Mouse (Mus musculus): Measurements from ENCODE around the gene Med10. TPM values are rescaled to one million over a fixed set of nuclear protein-coding genes. Genes with fewer than 3 reads are reported as not detected.

The Med10 gene
- total RNA-seq (2021), result 10 to 100 TPM; 25.2 to 31.3 TPM
- long read RNA-seq, experiment 1, transcript Med10-201 (4 exons, 913 nt), result major isoform, 20 of 21 reads
- long read RNA-seq, experiment 1, partial matches to known transcripts, result 0 of 21 reads
- long read RNA-seq, experiment 1, other reads (novel, unspliced or antisense), result 0 of 21 reads
- long read RNA-seq, experiment 2, transcript Med10-201 (4 exons, 913 nt), result major isoform, 22 of 24 reads
- long read RNA-seq, experiment 2, partial matches to known transcripts, result 0 of 24 reads
- long read RNA-seq, experiment 2, other reads (novel, unspliced or antisense), result 0 of 24 reads

- intact Hi-C loops (cut with DNase I), result no loop called here
- DNase-seq, result no peak
Observed at GRCm38 (mm10) chr13:69802095-69802494, at the start of gene Med10. Gene Med10, plus strand, starts transcription at chr13:69802395.

- no peak for DNase-seq
- intact Hi-C loops (cut with DNase I), result no loop called here
Observed at GRCm38 (mm10) chr13:69752875-69753274, 49.3 kb upstream of the Med10 start.

DNA sequence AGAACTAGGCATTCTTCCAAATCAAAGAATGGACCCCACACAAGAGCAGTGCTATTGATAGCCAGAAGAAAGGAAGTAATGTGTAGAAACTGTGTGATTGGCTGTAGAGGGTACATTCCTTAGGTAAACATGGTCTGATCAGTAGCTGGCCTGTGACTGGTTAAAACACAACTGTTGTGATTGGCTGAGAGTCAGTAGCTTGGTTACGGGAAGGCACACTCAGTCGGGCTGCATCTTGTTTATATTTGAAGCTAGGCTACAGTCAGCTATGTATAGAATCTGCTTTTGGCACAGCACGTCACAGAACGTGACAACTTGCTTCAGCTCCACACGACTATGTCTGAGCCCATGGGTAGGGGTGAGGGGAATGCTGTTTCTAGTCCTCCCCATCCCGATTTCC, 43.2 kb upstream of the Med10 start:
- intact Hi-C loops (cut with DNase I), result no loop called here
- no peak for DNase-seq

DNA sequence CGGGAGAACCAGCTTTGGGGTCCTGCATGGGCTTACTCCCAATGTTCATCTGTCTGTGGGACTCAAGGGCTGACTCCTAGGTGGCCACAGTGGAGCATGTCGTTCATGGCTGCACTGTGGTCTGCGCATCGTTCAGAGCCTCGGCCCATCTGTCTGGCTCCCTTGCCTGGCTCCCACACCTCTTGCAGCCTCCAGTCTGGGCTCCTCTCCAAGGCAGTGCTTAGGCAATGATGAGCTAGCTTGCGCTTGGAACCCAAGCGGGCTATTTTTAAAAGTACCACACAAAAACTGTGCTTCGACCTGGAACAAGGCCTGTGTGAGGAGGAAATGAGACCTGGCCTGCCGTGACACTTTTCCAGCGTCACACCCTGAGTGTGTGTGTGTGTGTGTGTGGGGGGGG, 40.8 kb upstream of the Med10 start:
- DNase-seq, result peak; percentile 59 to 71
- intact Hi-C loops (cut with DNase I), result no loop called here

DNA sequence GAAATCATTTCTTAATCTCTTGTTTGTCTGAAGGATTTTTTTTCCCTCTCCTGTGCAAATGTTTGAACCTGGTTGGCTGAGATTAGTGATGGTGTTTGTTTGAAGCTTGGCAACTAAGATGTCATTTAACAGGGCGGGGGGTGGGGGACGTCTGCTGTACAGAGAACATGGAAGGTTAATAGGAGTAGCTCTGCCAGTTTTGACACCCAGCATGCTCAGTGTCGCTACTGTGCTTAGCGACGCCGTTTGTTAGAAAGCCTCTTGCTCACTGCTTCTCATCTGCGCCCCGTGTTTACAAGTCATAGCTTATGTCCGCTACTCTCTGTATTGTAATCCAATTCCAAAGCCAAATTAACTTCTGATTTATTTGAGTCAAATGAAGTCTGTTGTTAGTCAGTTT, 37.5 kb upstream of the Med10 start:
- intact Hi-C loops (cut with DNase I), result no loop called here
- no peak for DNase-seq

DNA sequence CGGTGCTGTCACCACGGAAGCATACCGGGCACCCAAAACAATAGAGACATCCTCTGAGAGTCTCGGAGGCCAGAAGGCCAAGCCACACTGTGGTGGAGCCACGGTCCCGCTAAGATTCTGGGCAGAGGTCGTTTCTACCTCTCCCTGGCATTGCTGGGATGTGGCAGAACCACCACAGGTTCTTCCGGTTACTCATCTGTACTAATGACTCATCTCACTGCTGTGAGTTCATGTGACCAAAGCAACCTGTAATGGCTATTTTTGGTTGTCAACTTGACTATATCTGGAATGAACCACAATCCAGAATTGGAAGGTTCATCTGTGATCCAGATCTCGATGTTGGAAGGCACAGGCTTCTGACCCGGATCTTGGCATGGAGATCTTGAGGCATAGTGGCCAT, 34.0 kb upstream of the Med10 start:
- DNase-seq, result no peak
- intact Hi-C loops (cut with DNase I), result no loop called here

DNA sequence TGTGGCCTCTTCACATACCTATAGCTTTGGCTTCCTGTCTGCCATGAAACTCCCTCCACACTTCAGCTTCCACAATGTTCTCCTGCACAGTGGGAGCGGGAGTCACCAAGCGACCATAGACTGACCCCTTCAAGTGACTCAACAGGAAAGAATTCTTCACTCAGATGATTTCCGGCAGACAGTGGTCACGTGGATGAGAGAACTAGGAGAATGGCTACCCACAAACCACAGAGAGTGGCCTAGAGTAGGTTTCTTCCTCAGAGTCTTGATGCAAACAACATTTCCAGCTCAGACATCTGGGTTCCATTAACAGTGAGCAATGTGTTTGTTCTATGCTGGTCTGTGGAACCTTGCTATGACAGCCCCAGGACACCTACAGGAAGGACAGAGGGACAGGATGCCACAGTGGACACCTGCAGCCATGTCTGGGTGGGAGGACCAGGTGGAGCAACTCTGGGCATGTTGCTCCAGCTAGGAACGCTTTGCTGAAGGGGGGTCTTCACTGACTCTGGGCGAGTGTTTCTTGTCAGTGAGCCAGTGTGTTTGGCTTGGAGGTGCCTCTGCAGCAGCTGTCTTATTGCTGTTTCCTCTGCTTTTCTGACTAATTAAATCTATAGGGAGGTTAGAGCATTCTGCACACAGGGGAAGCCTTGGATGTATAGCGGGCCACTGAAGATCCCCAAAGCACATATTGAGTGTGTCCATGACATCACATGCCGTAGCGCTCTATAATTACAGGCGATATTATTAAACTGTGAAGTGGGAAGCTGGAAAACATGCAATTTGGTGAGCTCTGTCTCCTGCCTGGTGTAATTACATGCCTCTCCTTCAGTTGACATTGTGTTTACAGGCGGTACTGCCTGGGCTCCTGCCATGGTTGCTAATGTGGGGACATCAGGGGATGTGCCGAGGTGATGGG, 31.4 kb upstream of the Med10 start:
- intact Hi-C loops (cut with DNase I), result no loop called here
- DNase-seq, result no peak

DNA sequence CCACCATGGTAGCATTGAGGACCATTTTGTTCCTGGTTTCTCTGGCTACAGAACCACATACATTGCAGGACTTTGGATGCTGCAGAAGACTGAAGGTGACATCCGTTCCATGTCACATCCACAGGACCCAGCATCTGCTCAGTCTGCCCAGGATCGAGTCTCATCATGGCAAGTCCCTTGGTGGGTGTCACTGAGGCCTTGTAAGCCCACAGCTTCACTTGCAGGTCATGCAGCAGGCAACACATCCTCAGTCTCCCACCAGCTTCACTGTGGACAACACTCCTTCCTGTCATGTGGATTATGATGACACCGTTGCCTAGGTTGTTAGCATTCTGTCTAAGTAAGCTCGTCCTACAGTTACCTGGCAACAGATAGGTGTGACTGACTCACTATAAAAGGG, 29.8 kb upstream of the Med10 start:
- intact Hi-C loops (cut with DNase I), result no loop called here
- DNase-seq, result no peak

GRCm38 (mm10) chr13:69778221-69778620, 24.0 kb upstream of the Med10 start:
- DNase-seq, result no peak
- intact Hi-C loops (cut with DNase I), result no loop called here

- no peak for DNase-seq
- intact Hi-C loops (cut with DNase I), result no loop called here
Observed at GRCm38 (mm10) chr13:69788704-69789103, 13.5 kb upstream of the Med10 start.

DNA sequence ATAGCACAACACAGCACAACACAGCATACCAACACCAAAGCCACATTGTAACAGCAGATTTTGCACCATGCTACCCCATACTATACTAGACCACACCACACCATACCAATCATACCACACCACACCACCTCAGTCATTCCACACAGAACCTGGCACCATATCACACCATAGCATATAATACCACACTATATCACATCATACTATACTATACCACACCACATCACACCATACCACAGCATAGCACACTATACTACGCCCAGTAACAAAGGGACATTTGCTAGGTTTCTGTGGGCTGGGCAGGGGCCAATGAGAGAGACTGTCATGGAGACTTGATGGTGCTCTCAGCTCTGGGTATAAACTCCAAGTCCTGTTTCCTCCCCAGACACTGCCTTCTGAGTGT, 10.4 kb upstream of the Med10 start:
- intact Hi-C loops (cut with DNase I), result no loop called here
- DNase-seq, result no peak

- intact Hi-C loops (cut with DNase I), result no loop called here
- no peak for DNase-seq
Observed at GRCm38 (mm10) chr13:69792541-69793009, 9.6 kb upstream of the Med10 start.

DNA sequence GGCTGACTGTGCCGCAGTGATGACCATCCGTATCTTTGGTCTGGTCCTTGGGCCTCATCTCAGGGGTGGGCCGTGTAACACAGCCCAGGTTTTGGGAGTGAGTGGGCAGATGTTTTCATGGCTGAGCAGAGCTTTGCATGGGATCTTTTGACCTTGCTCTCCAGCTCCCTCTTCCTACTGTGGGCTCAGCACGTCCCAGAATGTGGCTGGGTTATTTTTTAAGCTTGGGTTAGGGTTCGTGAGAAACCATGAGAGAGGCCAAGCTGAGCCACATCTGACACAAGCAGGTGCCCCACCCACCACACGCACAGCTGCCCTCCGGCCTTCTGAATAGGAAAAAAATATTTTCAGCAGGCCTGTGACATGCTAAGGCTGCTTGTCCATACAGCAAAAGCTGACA, 7.4 kb upstream of the Med10 start:
- DNase-seq, result no peak
- intact Hi-C loops (cut with DNase I), result no loop called here

DNA sequence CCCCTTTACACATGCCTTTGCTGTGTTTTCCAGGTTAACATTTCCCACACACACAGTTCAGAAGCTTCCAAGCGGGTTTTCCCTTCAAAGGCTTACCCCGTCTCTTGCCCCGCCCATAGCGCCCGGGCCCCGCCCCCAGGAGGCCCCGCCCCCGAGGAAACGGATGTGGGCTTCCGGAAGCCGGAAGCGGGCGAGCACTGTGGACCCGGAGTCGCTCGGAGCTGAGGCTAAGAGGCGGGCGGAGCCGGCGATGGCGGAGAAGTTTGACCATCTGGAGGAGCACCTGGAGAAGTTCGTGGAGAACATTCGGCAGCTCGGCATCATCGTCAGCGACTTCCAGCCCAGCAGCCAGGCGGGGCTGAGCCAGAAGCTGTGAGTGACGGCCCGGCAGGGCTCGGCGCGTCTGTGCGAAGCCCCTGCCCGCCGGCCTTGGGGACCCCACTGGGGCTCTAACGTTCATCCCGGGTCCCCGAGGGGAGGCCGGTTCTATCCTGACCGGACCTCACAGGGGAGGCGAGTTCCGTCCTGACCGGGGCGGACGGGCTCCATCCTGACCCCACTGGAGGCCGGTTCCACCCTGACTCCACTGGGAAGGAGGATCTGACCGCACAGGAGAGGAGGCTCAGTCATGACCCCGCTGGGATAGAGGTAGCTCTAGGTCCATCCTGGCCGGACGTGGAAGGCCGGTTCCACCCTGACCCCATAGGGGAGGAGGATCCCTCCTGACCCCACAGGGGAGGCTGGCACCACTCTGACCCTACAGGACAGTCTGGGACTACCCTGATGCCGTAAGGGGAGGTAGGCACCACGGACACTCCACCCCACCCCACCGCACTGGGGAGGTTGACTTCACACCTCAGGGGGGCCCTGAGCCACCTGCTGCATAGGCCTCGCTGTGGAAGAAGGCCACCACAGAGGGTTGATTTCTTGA, 7.8 kb downstream of the Med10 start:
- DNase-seq, result peak; percentile 86 to 90
- intact Hi-C loops (cut with DNase I), result no loop called here

GRCm38 (mm10) chr13:69810936-69811680, 8.9 kb downstream of the Med10 start:
- intact Hi-C loops (cut with DNase I), result no loop called here
- no peak for DNase-seq

DNA sequence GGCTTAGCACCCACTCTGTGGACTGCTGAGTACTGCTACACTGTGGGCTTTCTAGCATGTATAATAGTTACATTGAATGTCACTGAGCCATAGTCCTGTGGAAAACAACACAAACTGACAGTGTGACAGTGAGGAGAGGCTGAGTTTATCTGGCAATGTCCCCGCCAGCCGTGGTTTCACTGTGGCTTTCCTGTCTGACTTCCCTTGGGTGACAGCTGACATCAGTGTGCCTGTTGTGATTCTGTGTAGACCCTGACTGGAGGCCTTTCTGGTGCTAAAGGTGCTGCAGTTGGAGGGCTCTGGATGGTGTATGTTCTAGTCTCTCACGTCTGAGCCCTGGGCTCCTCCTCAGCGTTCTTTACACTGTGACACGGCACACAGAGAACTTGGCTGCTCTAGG, 11.7 kb downstream of the Med10 start:
- intact Hi-C loops (cut with DNase I), result no loop called here
- DNase-seq, result no peak

DNA sequence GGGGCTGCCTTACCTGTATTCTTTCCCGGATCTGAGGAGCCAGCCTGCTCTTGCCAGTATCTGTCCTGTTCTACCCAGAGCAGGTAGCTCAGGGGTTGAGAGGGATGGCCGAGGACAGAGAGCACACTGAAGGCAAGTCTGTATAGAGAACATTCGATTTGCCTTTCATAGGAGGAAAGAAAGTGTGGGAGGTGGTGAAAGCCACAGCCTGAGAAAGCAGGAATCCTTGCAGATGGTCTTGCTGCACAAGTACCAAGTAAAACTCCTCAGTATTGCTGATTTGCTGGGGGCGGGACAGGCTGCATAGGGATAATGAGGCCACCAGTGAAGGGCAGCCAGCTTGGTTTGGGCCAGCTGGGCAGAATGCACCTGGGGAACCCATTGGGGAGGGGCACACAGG, 16.1 kb downstream of the Med10 start:
- intact Hi-C loops (cut with DNase I), result no loop called here

DNA sequence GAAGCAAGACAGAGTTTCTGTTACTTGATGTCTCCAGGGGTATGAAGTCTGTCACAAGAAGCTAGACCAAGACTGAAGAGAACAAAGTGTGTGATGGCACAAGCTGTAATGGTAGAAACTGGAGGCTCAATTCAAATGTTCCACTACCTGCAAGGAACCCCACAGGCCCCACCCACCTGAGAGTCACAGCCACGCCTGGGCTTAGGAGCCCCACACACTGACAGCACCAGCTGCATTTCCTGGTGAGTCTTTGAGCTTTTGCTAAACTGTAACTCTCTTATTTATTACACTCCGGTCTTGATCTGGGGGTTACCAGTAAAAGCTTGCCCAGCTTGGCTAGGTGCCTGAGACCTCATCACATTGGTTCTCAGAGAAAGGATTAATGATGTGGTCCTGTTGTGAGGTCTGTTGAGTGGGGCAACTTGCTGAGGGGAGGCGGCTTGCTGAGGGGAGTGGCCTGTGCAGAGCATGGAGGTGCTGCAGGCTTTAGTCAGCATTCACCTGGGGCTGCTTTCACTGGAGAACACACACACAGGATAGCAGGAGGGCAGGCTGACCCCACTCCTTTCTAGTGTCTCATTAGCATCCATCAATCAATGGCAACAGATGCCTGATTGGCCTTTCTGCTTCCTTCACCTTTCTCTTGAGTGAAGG, 19.1 kb downstream of the Med10 start:
- intact Hi-C loops (cut with DNase I), result no loop called here

More for the DNA sequence above, 16.1 kb downstream of the Med10 start:
- no peak for DNase-seq

GRCm38 (mm10) chr13:69823920-69824637, 21.9 kb downstream of the Med10 start:
- no peak for DNase-seq
- intact Hi-C loops (cut with DNase I), result no loop called here

More for the DNA sequence above, 19.1 kb downstream of the Med10 start:
- DNase-seq, result no peak

Measured in heart, postnatal 14 days (tissue).